Mouse (Mus musculus) G1E (cell line): ENCODE measurements around the gene Oxld1.

ENCODE experiments used
- CTCF ChIP-seq: IDR thresholded peaks from 2 replicates; pipeline ENCODE4 v1.5.1; 2012; ENCODE audit warnings: low read depth, low read length, inconsistent platforms, mixed read lengths
- GATA1 ChIP-seq: IDR thresholded peaks from 2 replicates; pipeline ENCODE4 v1.6.1; 2012; ENCODE audit warnings: borderline replicate concordance, low read length, inconsistent platforms, mixed read lengths
- GATA2 ChIP-seq: IDR thresholded peaks from 2 replicates; pipeline ENCODE4 v1.6.1; 2012; ENCODE audit warnings: low read depth, low read length, inconsistent platforms, borderline replicate concordance
- POLR2AphosphoS5 ChIP-seq: IDR thresholded peaks from 2 replicates; pipeline ENCODE4 v1.6.1; 2012; ENCODE audit warnings: low read depth, low read length, inconsistent platforms; ENCODE audit not compliant: insufficient replicate concordance
- TAL1 ChIP-seq: conservative IDR thresholded peaks from 2 replicates; pipeline ENCODE4 v1.6.1; 2012; ENCODE audit warnings: low read depth, low read length, inconsistent platforms, mixed read lengths

DNA sequence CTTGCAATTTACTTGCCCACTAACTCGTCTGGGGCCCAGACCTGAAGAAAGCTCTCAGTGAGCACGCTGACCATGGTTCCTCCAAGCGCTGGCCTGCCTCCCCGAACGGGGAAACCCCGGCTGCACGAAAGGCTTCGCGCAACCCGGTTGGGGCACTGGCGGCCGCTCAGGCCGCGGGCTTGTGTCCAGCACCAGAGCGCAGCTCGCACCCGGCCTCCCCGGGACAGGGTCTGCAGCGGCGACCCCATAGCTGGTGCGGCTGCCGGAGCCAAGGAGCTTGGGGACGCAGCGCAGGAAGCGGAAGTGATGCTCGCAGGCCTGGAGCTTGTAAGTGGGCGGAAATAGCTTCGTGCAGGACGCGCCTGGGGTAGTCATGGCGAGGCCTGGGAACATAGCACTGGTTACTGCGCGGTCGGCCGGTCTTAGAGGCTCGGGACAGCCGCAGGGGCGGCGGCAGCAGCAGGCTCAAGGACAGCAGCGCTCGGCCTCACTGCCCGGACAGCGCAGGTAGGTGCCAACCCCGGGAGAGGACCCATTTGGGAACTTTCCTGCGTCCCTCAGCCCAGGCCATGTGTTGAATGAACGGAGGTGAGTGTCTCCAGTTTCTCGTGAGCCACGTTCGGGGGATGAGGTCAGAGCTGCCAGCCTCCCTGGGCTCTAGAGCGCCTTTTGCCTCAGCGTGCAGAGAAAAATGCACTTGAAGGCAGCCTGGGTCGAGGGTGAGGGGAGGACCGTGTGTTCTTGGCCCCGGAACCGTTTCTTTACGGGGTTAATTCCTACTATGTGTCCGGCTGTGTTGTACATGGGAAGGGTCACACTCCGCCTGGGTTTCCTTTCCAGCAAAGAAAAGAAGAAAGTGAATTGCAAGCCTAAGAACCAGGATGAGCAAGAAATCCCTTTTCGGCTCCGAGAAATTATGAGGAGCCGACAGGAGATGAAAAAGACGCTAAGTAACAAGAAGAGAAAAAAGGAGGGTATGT lies at the start of gene Oxld1, which contains the start of gene Ccdc137:
- TF ChIP-seq GATA1 (no peak), TAL1 (no peak), CTCF (no peak), POLR2AphosphoS5 (no peak), GATA2 (no peak)
